Mouse (Mus musculus): ENCODE results near the gene Hist3h2ba.

- TF ChIP-seq CTCF (IDR thresholded peaks at IDR 0.05 in 2 of 3, conservative IDR thresholded peaks at IDR 0.05 in 1 of 3; ENCODE audit: control insufficient read depth in 1 of 3, insufficient read depth in 1 of 3, low read depth in 2 of 3, low read length in 3 of 3, poor library complexity in 1 of 3, severe bottlenecking in 1 of 3), result no peak
- TF ChIP-seq USF1 (IDR thresholded peaks at IDR 0.05; ENCODE audit: low read depth, low read length), result no peak
- TF ChIP-seq POLR2AphosphoS2 (IDR thresholded peaks at IDR 0.05; ENCODE audit: low read length), result no peak
- no peak for TF ChIP-seq MAX (IDR thresholded peaks at IDR 0.05; ENCODE audit: low read length)
Measured at GRCm38 (mm10) chr11:58989166-58989565, 40.4 kb downstream of the Hist3h2ba start.

All from MEL (cell line).